Mouse (Mus musculus) liver, adult 2 months (tissue): ENCODE measurements around the gene Adamts18. TPM values are rescaled to one million over a fixed set of nuclear protein-coding genes. Genes with fewer than 3 reads are reported as not detected.

Experiments
- DNase-seq: peaks from one replicate; pipeline ENCODE4 v3.0.0-alpha.2; 2011; ENCODE audit warnings: low read depth, low spot score; ENCODE audit errors: extremely low read depth
- H3K27ac ChIP-seq: fragments of 200-500 bp; replicated peaks from 2 replicates; pipeline ENCODE4 v1.5.1; 2012; ENCODE audit warnings: low read depth, mild to moderate bottlenecking, control low read depth, inconsistent platforms, low read length; ENCODE audit not compliant: insufficient read depth
- H3K27me3 ChIP-seq: fragments of 200-500 bp; 2 replicates; pipeline ENCODE4 v1.6.1; 2012; ENCODE audit warnings: mild to moderate bottlenecking, moderate library complexity, low read length, inconsistent platforms; ENCODE audit not compliant: control insufficient read depth, insufficient read depth
- H3K36me3 ChIP-seq: fragments of 200-500 bp; 2 replicates; pipeline ENCODE4 v1.6.1; 2012; ENCODE audit warnings: low read length, inconsistent platforms; ENCODE audit not compliant: control insufficient read depth, insufficient read depth
- H3K4me1 ChIP-seq: fragments of 200-500 bp; 2 replicates; pipeline ENCODE4 v1.6.1; 2011; ENCODE audit warnings: low read length; ENCODE audit not compliant: control insufficient read depth, insufficient read depth
- H3K4me3 ChIP-seq: fragments of 200-500 bp; 2 replicates; pipeline ENCODE4 v1.5.1; 2011; ENCODE audit warnings: low read depth, mild to moderate bottlenecking, control low read depth, low read length, moderate library complexity; ENCODE audit not compliant: insufficient read depth
- H3K79me2 ChIP-seq: fragments of 200-500 bp; 2 replicates; pipeline ENCODE4 v1.6.1; 2012; ENCODE audit warnings: inconsistent platforms, mild to moderate bottlenecking, low read length, moderate library complexity; ENCODE audit not compliant: control insufficient read depth, insufficient read depth
- H3K9ac ChIP-seq: fragments of 200-500 bp; 2 replicates; pipeline ENCODE4 v1.6.1; 2012; ENCODE audit warnings: low read depth, mild to moderate bottlenecking, control low read depth, inconsistent platforms, low read length
- CTCF ChIP-seq: fragments of 200-500 bp; IDR thresholded peaks from 2 replicates; pipeline ENCODE4 v1.5.1; 2011; ENCODE audit warnings: low read depth, low read length, control low read depth
- POLR2A ChIP-seq: fragments of 200-500 bp; IDR thresholded peaks from 2 replicates; pipeline ENCODE4 v1.6.1; 2011; ENCODE audit warnings: low read length, control low read depth; ENCODE audit not compliant: insufficient read depth; ENCODE audit errors: extremely low read depth
- WGBS: fragments of 180-500 bp; shearing (Covaris S2); methylation state at CpG from one replicate; pipeline ENCODE4 v1.1.7; 2018; 5-methylcytosine and 5-hydroxymethylcytosine counted together
- polyA plus RNA-seq: library from polyadenylated mRNA; depleted of rRNA; stranded (reverse); fragments of >200 nt; gene quantifications from 2 replicates; pipeline ENCODE4 v1.2.3, GENCODE M21; 2012
- total RNA-seq: library from RNA; depleted of rRNA; stranded (reverse); fragments of >200 nt; gene quantifications from 2 replicates; pipeline ENCODE4 v1.2.3, GENCODE M21; 2014

Adamts18 gene
- total and polyA plus RNA-seq, 2 experiments, result under 0.01 TPM; not detected in 1

- no peaks in the 10 kb centered on the region for H3K79me2 ChIP-seq
- no peaks in the 10 kb centered on the region for H3K4me1 ChIP-seq
- WGBS, result 71% methylated on average over 17 of the region's 17 CpGs
- H3K4me3 ChIP-seq, result no peak overlapping the region
- TF ChIP-seq POLR2A, result no peak
- no peak for TF ChIP-seq CTCF
- no peak overlapping the region for H3K27ac ChIP-seq
- H3K27me3 ChIP-seq, result no peaks in the 10 kb centered on the region
- H3K9ac ChIP-seq, result no peak overlapping the region
- DNase-seq, result no peak
- no peaks in the 10 kb centered on the region for H3K36me3 ChIP-seq
These were observed 160.5 kb downstream of the Adamts18 start for GRCm38 (mm10) chr8:113687889-113688542.

DNA sequence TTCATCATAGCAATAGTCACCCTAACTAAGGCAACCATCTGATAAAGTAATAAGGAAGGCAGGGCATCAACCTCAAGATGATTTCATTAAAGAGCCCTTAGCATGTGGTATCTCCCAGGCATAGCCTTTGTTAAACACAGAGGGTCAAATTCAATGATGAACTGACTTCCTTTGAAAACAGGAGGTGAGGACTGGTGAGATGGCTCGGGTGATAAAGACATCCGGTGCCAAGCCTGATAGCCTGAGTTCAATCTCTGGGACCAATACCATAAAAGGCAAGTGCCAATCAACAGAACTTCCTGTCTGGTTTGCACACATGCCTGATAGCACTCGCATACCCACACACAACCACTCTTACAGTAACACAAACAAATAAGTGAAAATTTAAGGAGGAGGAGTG is 169.2 kb downstream of the Adamts18 start:
- no peak overlapping the region for H3K27ac ChIP-seq
- H3K36me3 ChIP-seq, result no peaks in the 10 kb centered on the region
- H3K27me3 ChIP-seq, result peaks cover 2% of the 10 kb centered on the region; the same call in 1 of the 2 replicates
- TF ChIP-seq POLR2A (no peak), CTCF (no peak)
- WGBS, result 60% methylated on average over 3 of the region's 3 CpGs
- no peak for DNase-seq
- H3K79me2 ChIP-seq, result no peaks in the 10 kb centered on the region
- H3K4me1 ChIP-seq, result no peaks in the 10 kb centered on the region
- no peak overlapping the region for H3K9ac ChIP-seq
- no peak overlapping the region for H3K4me3 ChIP-seq

GRCm38 (mm10) chr8:113676811-113677210 is 171.7 kb downstream of the Adamts18 start:
- no peak overlapping the region for H3K9ac ChIP-seq
- DNase-seq, result no peak
- no peak overlapping the region for H3K4me3 ChIP-seq
- H3K27ac ChIP-seq, result no peak overlapping the region
- H3K4me1 ChIP-seq, result no peaks in the 10 kb centered on the region
- H3K27me3 ChIP-seq, result peaks cover 2% of the 10 kb centered on the region; the same call in 1 of the 2 replicates
- H3K36me3 ChIP-seq, result no peaks in the 10 kb centered on the region
- TF ChIP-seq CTCF (no peak), POLR2A (no peak)
- WGBS, result 67% methylated on average over 1 of the region's 1 CpGs
- no peaks in the 10 kb centered on the region for H3K79me2 ChIP-seq

DNA sequence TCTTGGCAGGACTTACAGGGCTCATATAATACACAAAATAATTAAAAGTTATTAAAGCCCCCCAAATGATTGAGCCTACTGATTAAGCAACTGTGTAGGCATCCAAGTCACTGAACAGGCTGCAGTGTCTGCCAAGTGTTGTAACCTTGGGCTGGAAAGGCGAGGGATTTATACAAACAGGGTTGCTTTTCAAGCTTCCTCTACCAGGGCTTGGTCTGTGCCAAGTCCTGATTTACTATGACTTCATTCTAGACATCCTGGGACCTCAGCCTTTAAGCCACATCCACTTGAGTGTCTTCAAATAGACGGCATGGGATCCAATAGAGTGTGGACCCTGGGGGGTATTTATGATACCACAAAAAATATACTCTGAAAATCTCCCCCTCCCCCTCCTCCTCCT is 173.3 kb downstream of the Adamts18 start:
- TF ChIP-seq CTCF (no peak), POLR2A (no peak)
- no peak for DNase-seq
- Histone ChIP-seq H3K36me3 (no peaks in the 10 kb centered on the region), H3K4me3 (no peak overlapping the region), H3K27ac (no peak overlapping the region), H3K79me2 (no peaks in the 10 kb centered on the region), H3K4me1 (0 out of 2 replicates have a peak, but pooled peaks cover 2% of the 10 kb centered on the region), H3K9ac (no peak overlapping the region), H3K27me3 (peaks cover 2% of the 10 kb centered on the region; the same call in 1 of the 2 replicates)
- WGBS, result 59% methylated on average over 2 of the region's 2 CpGs

DNA sequence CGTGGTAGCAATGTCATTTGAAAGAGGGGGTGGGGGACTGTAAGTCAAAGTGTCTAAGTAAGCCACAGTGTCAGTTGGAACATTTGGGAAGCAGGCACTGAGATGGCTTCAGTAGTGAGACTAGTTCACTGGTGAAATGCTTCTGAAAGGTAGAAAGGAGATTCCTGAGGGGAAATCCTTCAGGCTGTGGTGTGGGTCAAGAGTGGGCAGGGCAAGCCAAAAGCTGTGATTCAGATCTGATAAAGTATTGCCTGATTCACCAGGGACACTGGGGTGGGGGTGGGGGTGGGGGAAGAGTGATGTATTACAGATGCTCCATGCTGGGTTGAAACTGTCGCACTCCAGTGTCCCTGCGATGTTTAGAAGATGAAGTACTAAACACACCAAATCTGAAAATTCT is 173.9 kb downstream of the Adamts18 start:
- Histone ChIP-seq H3K27me3 (peaks cover 2% of the 10 kb centered on the region; the same call in 1 of the 2 replicates), H3K36me3 (no peaks in the 10 kb centered on the region), H3K4me1 (0 out of 2 replicates have a peak, but pooled peaks cover 2% of the 10 kb centered on the region), H3K79me2 (no peaks in the 10 kb centered on the region), H3K4me3 (no peak overlapping the region), H3K27ac (no peak overlapping the region), H3K9ac (no peak overlapping the region)
- 69% methylated on average over 3 of the region's 3 CpGs for WGBS
- TF ChIP-seq CTCF (no peak), POLR2A (no peak)
- DNase-seq, result no peak

GRCm38 (mm10) chr8:113673300-113673699 is 175.2 kb downstream of the Adamts18 start:
- Histone ChIP-seq H3K9ac (no peak overlapping the region), H3K27ac (no peak overlapping the region), H3K27me3 (peaks cover 2% of the 10 kb centered on the region; the same call in 1 of the 2 replicates), H3K36me3 (no peaks in the 10 kb centered on the region), H3K4me1 (0 out of 2 replicates have a peak, but pooled peaks cover 2% of the 10 kb centered on the region), H3K79me2 (no peaks in the 10 kb centered on the region), H3K4me3 (no peak overlapping the region)
- TF ChIP-seq POLR2A (no peak), CTCF (no peak)
- WGBS, result 63% methylated on average over 3 of the region's 3 CpGs
- no peak for DNase-seq
